Mouse (Mus musculus) midbrain, postnatal 0 days (tissue): ENCODE results near the gene Nphs1. TPM values are rescaled to one million over a fixed set of nuclear protein-coding genes. Genes with fewer than 3 reads are reported as not detected.
"Not testable (repeated sequence)": the region's sequence is repeated elsewhere in the genome, so short reads cannot be mapped to it uniquely, and the experiment has no call there.

Experiments
- ATAC-seq: fragments of 200-750 bp; cut with Nextera tagmentation; 2 replicates; pipeline ENCODE4 v1.8.0; 2017; ENCODE audit warnings: moderate number of reproducible peaks, mild to moderate bottlenecking, moderate TSS enrichment, moderate library complexity; ENCODE audit not compliant: low FRiP score
- DNase-seq: peaks from one replicate; pipeline ENCODE4 v3.0.0-alpha.2; 2015; ENCODE audit warnings: low spot score
- H3K27ac ChIP-seq: fragments of 300-500 bp; sonication (generic); 2 replicates; pipeline ENCODE4 v1.5.1; 2014; ENCODE audit warnings: low read depth, mild to moderate bottlenecking, low read length, mixed read lengths
- H3K27me3 ChIP-seq: fragments of 300-500 bp; sonication (generic); 2 replicates; pipeline ENCODE4 v1.6.1; 2014; ENCODE audit warnings: low read length, control low read depth, mixed read lengths; ENCODE audit not compliant: insufficient read depth
- H3K36me3 ChIP-seq: fragments of 300-500 bp; sonication (generic); 2 replicates; pipeline ENCODE4 v1.6.1; 2014; ENCODE audit warnings: low read length, control low read depth, mixed read lengths; ENCODE audit not compliant: insufficient read depth
- H3K4me1 ChIP-seq: fragments of 300-500 bp; sonication (generic); 2 replicates; pipeline ENCODE4 v1.6.1; 2014; ENCODE audit warnings: mild to moderate bottlenecking, control low read depth, antibody characterized with exemption, low read length, mixed read lengths; ENCODE audit not compliant: insufficient read depth
- H3K4me2 ChIP-seq: fragments of 300-500 bp; sonication (generic); 2 replicates; pipeline ENCODE4 v1.6.1; 2014; ENCODE audit warnings: low read depth, mild to moderate bottlenecking, low read length, mixed read lengths; ENCODE audit not compliant: poor library complexity, severe bottlenecking
- H3K4me3 ChIP-seq: fragments of 300-500 bp; sonication (generic); 2 replicates; pipeline ENCODE4 v1.5.1; 2014; ENCODE audit warnings: low read depth, mild to moderate bottlenecking, low read length, moderate library complexity
- H3K9ac ChIP-seq: fragments of 300-500 bp; sonication (generic); replicated peaks from 2 replicates; pipeline ENCODE4 v1.6.1; 2014; ENCODE audit warnings: mild to moderate bottlenecking, low read length, moderate library complexity, mixed read lengths; ENCODE audit not compliant: poor library complexity, severe bottlenecking
- H3K9me3 ChIP-seq: fragments of 300-500 bp; sonication (generic); 2 replicates; pipeline ENCODE4 v1.6.1; 2016; ENCODE audit warnings: low read length, control low read depth
- CTCF ChIP-seq: IDR thresholded peaks from 2 replicates; pipeline ENCODE4 v1.5.1; 2016; ENCODE audit warnings: antibody characterized with exemption, mild to moderate bottlenecking
- WGBS: fragments of 180-500 bp; shearing (Covaris S2); extraction: QIAGEN DNeasy Blood & Tissue Kit; methylation state at CpG from one replicate; pipeline ENCODE4 v1.1.7; 2014; 5-methylcytosine and 5-hydroxymethylcytosine counted together
- polyA plus RNA-seq: library from polyadenylated mRNA; unstranded; fragments of >200 nt; fragmentation: Nextera tagmentation; extraction: Ambion mirVana; gene quantifications from 2 replicates; pipeline ENCODE4 v1.2.1, GENCODE M21; 2015
- total RNA-seq: library from RNA; depleted of rRNA; stranded (reverse); fragments of >200 nt; gene quantifications from 2 replicates; pipeline ENCODE4 v1.2.3, GENCODE M21; 2014

Nphs1 gene
- total and polyA plus RNA-seq, 2 experiments from 2014 or later, result 0.11 to 0.33 TPM

GRCm38 (mm10) chr7:30464816-30465300, 6.7 kb downstream of the Nphs1 start:
- no peaks in the 10 kb centered on the region for H3K9me3 ChIP-seq
- DNase-seq, result no peak
- no peak overlapping the region for H3K9ac ChIP-seq
- no peaks in the 10 kb centered on the region for H3K36me3 ChIP-seq
- H3K27ac ChIP-seq, result no peak overlapping the region
- H3K27me3 ChIP-seq, result peaks cover 56% of the 10 kb centered on the region
- no peak overlapping the region for H3K4me3 ChIP-seq
- 21% methylated on average over 6 of the region's 6 CpGs for WGBS
- no peak for ATAC-seq
- no peak overlapping the region for H3K4me2 ChIP-seq
- 0 out of 2 replicates have a peak, but pooled peaks cover 3% of the 10 kb centered on the region for H3K4me1 ChIP-seq
- TF ChIP-seq CTCF, result no peak

GRCm38 (mm10) chr7:30472411-30472810, 14.3 kb downstream of the Nphs1 start:
- no peaks in the 10 kb centered on the region for H3K36me3 ChIP-seq
- WGBS, result 46% methylated on average over 5 of the region's 5 CpGs
- no peaks in the 10 kb centered on the region for H3K4me1 ChIP-seq
- no peak overlapping the region for H3K4me3 ChIP-seq
- H3K9ac ChIP-seq, result no peak overlapping the region
- ATAC-seq (no peak), DNase-seq (peak; percentile 57)
- H3K27ac ChIP-seq, result no peak overlapping the region
- no peaks in the 10 kb centered on the region for H3K9me3 ChIP-seq
- peak; percentile 73 for TF ChIP-seq CTCF
- H3K4me2 ChIP-seq, result no peak overlapping the region
- H3K27me3 ChIP-seq, result peaks cover 5% of the 10 kb centered on the region

GRCm38 (mm10) chr7:30474999-30475398, 16.9 kb downstream of the Nphs1 start:
- Histone ChIP-seq H3K4me1 (no peaks in the 10 kb centered on the region), H3K4me2 (no peak overlapping the region), H3K4me3 (no peak overlapping the region), H3K9me3 (no peaks in the 10 kb centered on the region), H3K27ac (no peak overlapping the region), H3K9ac (no peak overlapping the region), H3K27me3 (no peaks in the 10 kb centered on the region), H3K36me3 (no peaks in the 10 kb centered on the region)
- no peak for DNase-seq
- 59% methylated on average over 4 of the region's 4 CpGs for WGBS
- no peak for ATAC-seq
- no peak for TF ChIP-seq CTCF

- DNase-seq, H3K27ac ChIP-seq, H3K9me3 ChIP-seq, H3K4me3 ChIP-seq, H3K27me3 ChIP-seq, H3K4me1 ChIP-seq, H3K36me3 ChIP-seq, ATAC-seq, H3K4me2 ChIP-seq, H3K9ac ChIP-seq: not testable (repeated sequence)
- WGBS, result 85% methylated on average over 7 of the region's 7 CpGs
Measured at GRCm38 (mm10) chr7:30476136-30476535, 18.0 kb downstream of the Nphs1 start.

- peak overlapping the region; percentile 63 for H3K4me2 ChIP-seq
- TF ChIP-seq CTCF, result no peak
- no peaks in the 10 kb centered on the region for H3K4me1 ChIP-seq
- DNase-seq (peak; percentile 57), ATAC-seq (no peak)
- WGBS, result 6% methylated on average over 25 of the region's 32 CpGs
- peak overlapping the region; percentile 47; the same call in 1 of the 2 replicates for H3K27ac ChIP-seq
- no peaks in the 10 kb centered on the region for H3K36me3 ChIP-seq
- H3K9ac ChIP-seq, result peak overlapping the region; percentile 42; the same call in 1 of the 2 replicates
- H3K4me3 ChIP-seq, result peak overlapping the region; percentile 34
- no peaks in the 10 kb centered on the region for H3K27me3 ChIP-seq
- H3K9me3 ChIP-seq, result no peaks in the 10 kb centered on the region
Measured at GRCm38 (mm10) chr7:30477415-30478381, 19.6 kb downstream of the Nphs1 start.

- no peaks in the 10 kb centered on the region for H3K27me3 ChIP-seq
- no peak overlapping the region for H3K4me3 ChIP-seq
- no peak for ATAC-seq
- H3K27ac ChIP-seq, result no peak overlapping the region
- no peak overlapping the region for H3K9ac ChIP-seq
- no peaks in the 10 kb centered on the region for H3K4me1 ChIP-seq
- 16% methylated on average over 8 of the region's 8 CpGs for WGBS
- no peak for TF ChIP-seq CTCF
- no peak for DNase-seq
- H3K36me3 ChIP-seq, result no peaks in the 10 kb centered on the region
- H3K4me2 ChIP-seq, result no peak overlapping the region
- no peaks in the 10 kb centered on the region for H3K9me3 ChIP-seq
Measured at GRCm38 (mm10) chr7:30484250-30484649, 26.1 kb downstream of the Nphs1 start.
